Mouse (Mus musculus) heart, adult 2 months (tissue): ENCODE data around the gene Rnh1. TPM values are rescaled to one million over a fixed set of nuclear protein-coding genes. Genes with fewer than 3 reads are reported as not detected.

Experiments
- DNase-seq, 2 experiments: peaks; one replicate each; pipeline ENCODE4 v3.0.0; 2021
- H3K27ac ChIP-seq: fragments of 200-600 bp; 2 replicates; pipeline ENCODE4 v1.8.1; 2022
- H3K27me3 ChIP-seq: fragments of 200-500 bp; 2 replicates; pipeline ENCODE4 v1.6.1; 2012; ENCODE audit warnings: mild to moderate bottlenecking, low read length, inconsistent platforms, mixed read lengths; ENCODE audit not compliant: control insufficient read depth, insufficient read depth
- H3K36me3 ChIP-seq: fragments of 200-500 bp; 2 replicates; pipeline ENCODE4 v1.6.1; 2012; ENCODE audit warnings: low read length, inconsistent platforms; ENCODE audit not compliant: control insufficient read depth, insufficient read depth
- H3K4me1 ChIP-seq: fragments of 200-500 bp; 2 replicates; pipeline ENCODE4 v1.6.1; 2011; ENCODE audit warnings: low read length; ENCODE audit not compliant: control insufficient read depth, insufficient read depth
- H3K4me3 ChIP-seq: fragments of 200-600 bp; 2 replicates; pipeline ENCODE4 v1.8.1; 2022
- H3K79me2 ChIP-seq: fragments of 200-500 bp; replicated peaks from 2 replicates; pipeline ENCODE4 v1.6.1; 2012; ENCODE audit warnings: mild to moderate bottlenecking, inconsistent platforms, low read length, moderate library complexity, mixed read lengths; ENCODE audit not compliant: control insufficient read depth, insufficient read depth
- H3K9ac ChIP-seq: fragments of 200-500 bp; 2 replicates; pipeline ENCODE4 v1.6.1; 2012; ENCODE audit warnings: low read depth, mild to moderate bottlenecking, control low read depth, inconsistent platforms, low read length, mixed read lengths
- CTCF ChIP-seq: fragments of 200-600 bp; IDR thresholded peaks from 2 replicates; pipeline ENCODE4 v1.8.1; 2022; ENCODE audit warnings: antibody characterized with exemption, mild to moderate bottlenecking, moderate library complexity
- EP300 ChIP-seq: fragments of 200-500 bp; IDR thresholded peaks from 2 replicates; pipeline ENCODE4 v1.6.1; 2011; ENCODE audit warnings: low read depth, low read length, control low read depth; ENCODE audit not compliant: insufficient read depth
- POLR2A ChIP-seq: fragments of 200-500 bp; IDR thresholded peaks from 2 replicates; pipeline ENCODE4 v1.6.1; 2011; ENCODE audit warnings: mild to moderate bottlenecking, low read depth, low read length, control low read depth; ENCODE audit not compliant: insufficient read depth
- WGBS: fragments of 180-500 bp; shearing (Covaris S2); methylation state at CpG from one replicate; pipeline ENCODE4 v1.1.7; 2018; 5-methylcytosine and 5-hydroxymethylcytosine counted together
- intact Hi-C: fragments of 180-260 bp; cut with DNase I; formaldehyde crosslinking; loops from one replicate; pipeline ENCODE4 v1.15.1; 2025
- polyA plus RNA-seq: library from polyadenylated mRNA; depleted of rRNA; stranded (reverse); fragments of >200 nt; gene quantifications from 2 replicates; pipeline ENCODE4 v1.2.3, GENCODE M21; 2012
- total RNA-seq, 2 experiments: library from RNA; stranded (reverse); gene quantifications; 2 replicates each; pipeline ENCODE4 v1.2.3; 2021

Gene Rnh1
- total and polyA plus RNA-seq, 3 experiments, result 62.9 to 73.9 (median 73.2) TPM

DNA sequence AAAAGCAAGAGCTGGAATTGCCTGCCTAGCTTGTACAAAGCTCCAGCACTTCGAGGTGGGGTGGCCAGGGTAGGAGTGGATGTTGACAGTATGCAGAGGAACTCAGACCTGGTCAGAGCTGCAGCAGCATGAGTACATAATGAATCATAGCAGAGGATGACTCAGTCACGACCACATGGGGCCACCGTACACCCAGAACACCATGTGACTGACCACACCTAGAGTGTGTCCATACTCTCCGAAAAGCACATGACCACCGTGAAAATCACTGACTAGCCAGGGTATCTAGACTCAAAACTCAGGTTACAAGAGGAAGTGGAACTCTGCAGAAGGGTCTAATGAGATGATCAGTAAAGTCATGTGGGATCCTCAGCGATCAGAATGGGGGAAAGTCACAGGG is 7.8 kb downstream of the Rnh1 start:
- Histone ChIP-seq H3K79me2 (no peaks in the 10 kb centered on the region), H3K9ac (no peak overlapping the region), H3K4me3 (no peak overlapping the region), H3K36me3 (no peaks in the 10 kb centered on the region), H3K27me3 (no peaks in the 10 kb centered on the region), H3K27ac (no peak overlapping the region), H3K4me1 (peaks cover 13% of the 10 kb centered on the region)
- DNase-seq, result no peak
- WGBS, result 63% methylated on average over 6 of the region's 6 CpGs
- no peak for TF ChIP-seq EP300
- TF ChIP-seq CTCF, result no peak
- no peak for TF ChIP-seq POLR2A
- intact Hi-C loops, result no loop called here

DNA sequence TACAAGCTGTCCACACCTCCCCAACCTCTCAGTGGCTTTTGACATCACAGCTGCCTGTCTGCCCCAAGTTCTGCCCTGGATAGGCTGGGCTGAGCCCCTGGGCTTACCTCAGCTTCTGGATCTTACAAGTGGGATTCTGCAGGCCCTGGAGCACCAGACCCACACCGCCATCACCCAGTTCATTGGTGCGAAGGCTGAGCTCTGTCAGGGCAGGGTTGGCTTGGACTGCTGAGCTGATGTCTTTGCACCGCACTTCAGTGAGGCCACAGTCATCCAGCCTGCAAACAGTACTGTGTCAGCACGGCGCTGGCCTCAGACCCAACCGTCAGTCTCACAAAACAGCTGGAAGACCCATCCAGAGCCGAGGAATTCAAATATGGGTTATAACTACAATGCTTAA is 8.3 kb downstream of the Rnh1 start:
- TF ChIP-seq CTCF (no peak), EP300 (no peak), POLR2A (no peak)
- H3K9ac ChIP-seq, result no peak overlapping the region
- no peak overlapping the region for H3K4me3 ChIP-seq
- H3K4me1 ChIP-seq, result peaks cover 13% of the 10 kb centered on the region
- H3K27me3 ChIP-seq, result no peaks in the 10 kb centered on the region
- no peaks in the 10 kb centered on the region for H3K79me2 ChIP-seq
- H3K36me3 ChIP-seq, result no peaks in the 10 kb centered on the region
- WGBS, result 84% methylated on average over 7 of the region's 7 CpGs
- no peak for DNase-seq
- no peak overlapping the region for H3K27ac ChIP-seq
- intact Hi-C loops, result no loop called here

DNA sequence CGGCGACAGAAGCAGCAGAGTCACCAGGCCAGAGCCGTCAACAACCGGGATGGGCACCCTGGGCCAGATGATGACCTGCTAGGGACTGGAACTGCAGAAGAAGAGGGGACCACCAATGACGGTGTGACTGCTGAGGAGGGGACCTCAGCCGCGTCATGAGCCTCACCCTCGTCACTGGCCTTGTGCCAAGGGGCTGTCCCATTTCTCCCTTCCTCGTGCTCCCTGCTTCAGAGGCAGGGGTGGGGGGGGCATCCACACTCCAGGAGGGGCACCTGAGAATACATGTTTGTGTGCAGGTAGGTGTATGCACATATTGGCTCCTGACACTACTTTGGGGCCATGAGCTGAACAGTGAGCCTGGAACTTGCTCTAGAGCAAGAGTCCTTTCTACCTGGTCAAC is 17.3 kb downstream of the Rnh1 start:
- no peaks in the 10 kb centered on the region for H3K4me1 ChIP-seq
- intact Hi-C loops, result no loop called here
- 73% methylated on average over 9 of the region's 9 CpGs for WGBS
- H3K79me2 ChIP-seq, result no peaks in the 10 kb centered on the region
- DNase-seq, result no peak
- H3K27me3 ChIP-seq, result no peaks in the 10 kb centered on the region
- TF ChIP-seq POLR2A (no peak), CTCF (no peak), EP300 (no peak)
- no peaks in the 10 kb centered on the region for H3K36me3 ChIP-seq
- H3K9ac ChIP-seq, result no peak overlapping the region
- no peak overlapping the region for H3K27ac ChIP-seq
- no peak overlapping the region for H3K4me3 ChIP-seq

DNA sequence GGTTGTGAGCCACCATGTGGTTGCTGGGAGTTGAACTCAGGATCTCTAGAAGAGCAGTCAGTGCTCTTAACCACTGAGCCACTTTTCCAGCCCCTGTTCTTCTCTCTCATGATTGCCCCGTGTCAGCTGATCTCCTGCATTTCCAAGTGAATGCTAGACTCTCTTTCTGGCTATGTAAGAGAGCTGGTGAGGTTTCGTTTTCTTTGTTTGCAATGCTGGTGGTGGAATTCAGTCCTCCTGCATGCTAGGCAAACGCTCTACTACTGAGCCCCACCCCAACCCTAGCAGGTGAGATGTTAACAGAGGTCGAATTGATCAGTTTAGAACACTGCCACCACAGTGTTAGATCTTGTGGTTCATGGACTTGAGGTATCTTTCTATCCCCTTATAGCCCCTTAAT is 24.0 kb downstream of the Rnh1 start:
- WGBS, result 77% methylated on average over 4 of the region's 4 CpGs

DNA sequence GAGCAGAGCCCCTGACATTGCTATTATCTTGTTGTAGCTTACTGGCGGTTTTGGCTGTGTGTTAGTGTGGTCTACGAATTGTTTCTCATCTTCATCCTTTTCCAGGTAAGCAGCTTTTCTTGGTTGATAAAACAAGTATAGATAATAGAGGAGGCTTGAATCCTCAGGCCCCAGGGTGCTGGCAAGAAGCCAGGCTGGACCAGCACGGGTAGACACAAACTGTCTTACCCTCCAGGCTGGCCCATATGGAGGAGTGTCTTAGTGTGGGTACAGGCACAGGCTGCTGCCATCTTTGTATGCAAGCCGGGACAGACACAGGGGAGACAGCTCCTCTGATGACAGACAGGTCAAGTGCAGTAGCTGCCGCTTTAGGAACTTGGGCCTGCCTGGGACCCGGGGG is 25.6 kb downstream of the Rnh1 start:
- Histone ChIP-seq H3K79me2 (0 out of 2 replicates have a peak, but pooled peaks cover 2% of the 10 kb centered on the region), H3K27ac (no peak overlapping the region), H3K36me3 (no peaks in the 10 kb centered on the region), H3K27me3 (no peaks in the 10 kb centered on the region), H3K4me1 (peaks cover 2% of the 10 kb centered on the region; the same call in 1 of the 2 replicates), H3K9ac (no peak overlapping the region), H3K4me3 (no peak overlapping the region)
- intact Hi-C loops, result no loop called here
- WGBS, result 77% methylated on average over 6 of the region's 6 CpGs
- TF ChIP-seq POLR2A, result no peak
- no peak for TF ChIP-seq CTCF
- no peak for TF ChIP-seq EP300
- DNase-seq, result no peak

More for the DNA sequence above, 24.0 kb downstream of the Rnh1 start:
- Histone ChIP-seq H3K27ac (no peak overlapping the region), H3K4me1 (peaks cover 2% of the 10 kb centered on the region; the same call in 1 of the 2 replicates), H3K79me2 (0 out of 2 replicates have a peak, but pooled peaks cover 2% of the 10 kb centered on the region), H3K36me3 (no peaks in the 10 kb centered on the region), H3K4me3 (no peak overlapping the region), H3K27me3 (no peaks in the 10 kb centered on the region), H3K9ac (no peak overlapping the region)
- no peak for TF ChIP-seq EP300
- intact Hi-C loops, result no loop called here
- no peak for DNase-seq

DNA sequence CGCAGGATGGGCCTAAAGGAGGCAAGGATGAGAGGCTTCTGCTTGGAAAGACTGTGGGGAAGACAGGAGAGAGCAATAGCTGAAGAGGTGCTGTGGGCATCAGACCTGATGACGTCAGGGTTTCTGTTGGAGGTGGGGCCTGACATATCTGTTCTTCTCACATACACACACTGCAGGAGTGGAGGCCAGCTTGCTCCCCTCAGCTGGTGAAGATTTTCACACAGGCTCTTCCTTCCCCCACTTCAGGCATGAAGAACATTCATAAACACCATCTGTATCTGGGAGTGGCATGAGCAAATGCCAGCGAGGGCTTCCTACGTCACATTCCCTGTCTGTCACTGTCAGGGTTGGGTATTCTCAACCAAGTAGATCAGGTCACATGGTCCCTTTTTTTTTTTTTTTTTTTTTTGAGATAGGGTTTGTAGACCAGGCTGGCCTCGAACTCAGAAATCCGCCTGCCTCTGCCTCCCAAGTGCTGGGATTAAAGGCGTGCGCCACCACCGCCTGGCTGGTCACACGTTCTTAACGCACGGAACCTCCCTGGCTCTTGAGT is 26.5 kb downstream of the Rnh1 start:
- Histone ChIP-seq H3K4me3 (no peak overlapping the region), H3K36me3 (no peaks in the 10 kb centered on the region), H3K79me2 (0 out of 2 replicates have a peak, but pooled peaks cover 2% of the 10 kb centered on the region), H3K4me1 (peaks cover 2% of the 10 kb centered on the region; the same call in 1 of the 2 replicates), H3K27me3 (no peaks in the 10 kb centered on the region), H3K9ac (no peak overlapping the region), H3K27ac (no peak overlapping the region)
- intact Hi-C loops, result no loop called here
- 92% methylated on average over 12 of the region's 12 CpGs for WGBS
- no peak for DNase-seq
- no peak for TF ChIP-seq CTCF
- no peak for TF ChIP-seq EP300
- TF ChIP-seq POLR2A, result no peak
